Comparison of ENCODE assay signal across 13 mouse cellular contexts in genomic region chr1:58993723-58994122, GRCm38 (mm10). TPM values are rescaled to one million over a fixed set of nuclear protein-coding genes. Genes with fewer than 3 reads are reported as not detected.
DNase-seq lines count a peak whose midpoint lies in the region; ATAC-seq and TF ChIP-seq lines count a peak whose summit lies in the region.
"Had no signal": no experiment of that assay in that cellular context is flagged by ENCODE, and none has a peak within 500 bp of the region (broad histone marks: within the 10 kb centered on the region; RNA-seq: fewer than 3 reads in every experiment).

No protein-coding gene starts in this region.

- CTCF ChIA-PET in Patski (lab: Charles Lee): interaction anchor here (0.7 to 3.1 kb wide), 5 partner anchors 18 to 79 kb away, joined by 3 to 8 read pairs (median 3); partner anchors contain the start of genes Stradb and Trak2

- intact Hi-C loops in gastrocnemius, adult 2 months (cut with DNase I): loop anchor here (2.0 kb wide), 1 partner anchor 223 kb away; no protein-coding TSS in a partner anchor
- intact Hi-C loops in left cerebral cortex, postnatal 10 days (cut with DNase I): loop anchor here (5.0 kb wide), 1 partner anchor 221 kb away; no protein-coding TSS in a partner anchor

- POLR2A ChIA-PET in Patski (lab: Charles Lee): no interaction called here

- peak; percentile 54 for TF ChIP-seq CTCF in gastrocnemius, adult 2 months (IDR thresholded peaks at IDR 0.05)
- peak; percentile 44 for TF ChIP-seq CTCF in lung, postnatal 0 days (IDR thresholded peaks at IDR 0.05)
- TF ChIP-seq CTCF in Patski (IDR thresholded peaks at IDR 0.05): peak; percentile 49
- peak; percentile 64 for TF ChIP-seq CTCF in midbrain, postnatal 0 days (IDR thresholded peaks at IDR 0.05)
- no peak for TF ChIP-seq CTCF in thymus, adult 2 months (IDR thresholded peaks at IDR 0.05; ENCODE audit: borderline replicate concordance, control insufficient read depth, extremely low read depth, insufficient read depth, low read length, poor library complexity)

- TF ChIP-seq EP300 in lung, postnatal 0 days (IDR thresholded peaks at IDR 0.05): no peak

- no peak for DNase-seq in gastrocnemius, adult 2 months
- DNase-seq in gastrocnemius, adult 8-10 months (ENCODE audit: low spot score in 2 of 2): no peak
- DNase-seq in lung, postnatal 0 days (ENCODE audit: low spot score): no peak
- DNase-seq in lung, postnatal 4 days: no peak
- no peak for DNase-seq in Patski (ENCODE audit: low read depth, low spot score)
- peak; percentile 44 for DNase-seq in midbrain, postnatal 0 days (ENCODE audit: low spot score)
- no peak for DNase-seq in thymus, adult 2 months
- DNase-seq in left cerebral cortex, postnatal 10 days (ENCODE audit: extremely low spot score in 1 of 2, low spot score in 2 of 2): no peak
- DNase-seq: cerebellum, adult 18-20 months; kidney, postnatal 25 days; lung, adult 18-20 months; thymus, postnatal 14 days had no signal

- no peaks in the 10 kb centered on the region for H3K4me1 ChIP-seq in lung, postnatal 0 days (ENCODE audit: insufficient read depth, low read depth, low read length)
- no peaks in the 10 kb centered on the region for H3K4me1 ChIP-seq in midbrain, postnatal 0 days (ENCODE audit: insufficient read depth, low read length)
- no peaks in the 10 kb centered on the region for H3K4me1 ChIP-seq in thymus, adult 2 months (replicated peaks; ENCODE audit: control insufficient read depth, insufficient read depth, low read length)
- H3K4me1 ChIP-seq: hindbrain, embryonic 12.5 days had no signal

- H3K9me3 ChIP-seq in lung, postnatal 0 days (ENCODE audit: low read length): no peaks in the 10 kb centered on the region
- H3K9me3 ChIP-seq in midbrain, postnatal 0 days (ENCODE audit: low read length): no peaks in the 10 kb centered on the region
- H3K9me3 ChIP-seq: hindbrain, embryonic 12.5 days had no signal

- H3K27me3 ChIP-seq in lung, postnatal 0 days (replicated peaks; ENCODE audit: insufficient read depth, low read length): no peaks in the 10 kb centered on the region
- no peaks in the 10 kb centered on the region for H3K27me3 ChIP-seq in Patski
- H3K27me3 ChIP-seq in midbrain, postnatal 0 days (ENCODE audit: insufficient read depth, low read length): no peaks in the 10 kb centered on the region
- H3K27me3 ChIP-seq in thymus, adult 2 months (ENCODE audit: control insufficient read depth, insufficient read depth, low read length): no peaks in the 10 kb centered on the region
- H3K27me3 ChIP-seq: hindbrain, embryonic 12.5 days had no signal

- H3K27ac ChIP-seq in gastrocnemius, adult 2 months: no peak overlapping the region
- H3K27ac ChIP-seq in lung, postnatal 0 days (ENCODE audit: low read length): no peak overlapping the region
- H3K27ac ChIP-seq in midbrain, postnatal 0 days (ENCODE audit: low read depth, low read length): no peak overlapping the region
- H3K27ac ChIP-seq in thymus, adult 2 months (ENCODE audit: control insufficient read depth, insufficient read depth, low read length): no peak overlapping the region
- H3K27ac ChIP-seq: hindbrain, embryonic 12.5 days had no signal

- WGBS in lung, postnatal 0 days: 6% methylated on average over 1 of the region's 1 CpGs
- 11% methylated on average over 1 of the region's 1 CpGs for WGBS in midbrain, postnatal 0 days
- WGBS in thymus, adult 2 months: 61% methylated on average over 1 of the region's 1 CpGs

- in situ Hi-C loops in Patski (cut with MboI; ENCODE audit: low pct_unique_long_range_greater_than_20kb): loop anchor here (5.0 kb wide), 1 partner anchor 231 kb away; no protein-coding TSS in a partner anchor

- no peak overlapping the region for H3K4me3 ChIP-seq in gastrocnemius, adult 2 months
- no peak overlapping the region for H3K4me3 ChIP-seq in lung, postnatal 0 days (ENCODE audit: low read depth, low read length)
- H3K4me3 ChIP-seq in midbrain, postnatal 0 days (ENCODE audit: low read depth, low read length): no peak overlapping the region
- H3K4me3 ChIP-seq in thymus, adult 2 months (ENCODE audit: control insufficient read depth, insufficient read depth, low read length): no peak overlapping the region
- H3K4me3 ChIP-seq: hindbrain, embryonic 12.5 days had no signal

- H3K4me2 ChIP-seq in lung, postnatal 0 days (replicated peaks; ENCODE audit: low read depth, low read length): no peak overlapping the region
- no peak overlapping the region for H3K4me2 ChIP-seq in midbrain, postnatal 0 days (ENCODE audit: low read depth, low read length, poor library complexity, severe bottlenecking)
- H3K4me2 ChIP-seq: hindbrain, embryonic 12.5 days had no signal

- H3K36me3 ChIP-seq in lung, postnatal 0 days (ENCODE audit: insufficient read depth, low read length): peaks cover 7% of the 10 kb centered on the region; the same call in 1 of the 2 replicates
- peaks cover 32% of the 10 kb centered on the region for H3K36me3 ChIP-seq in midbrain, postnatal 0 days (ENCODE audit: insufficient read depth, low read length)
- H3K36me3 ChIP-seq in thymus, adult 2 months (ENCODE audit: control insufficient read depth, insufficient read depth, low read length): peaks cover 13% of the 10 kb centered on the region; the same call in 1 of the 2 replicates

- ATAC-seq in lung, postnatal 0 days: no peak
- ATAC-seq in Patski: no peak
- ATAC-seq in midbrain, postnatal 0 days (ENCODE audit: low FRiP score): no peak

- no peak for TF ChIP-seq POLR2A in thymus, adult 2 months (IDR thresholded peaks at IDR 0.05; ENCODE audit: control insufficient read depth, extremely low read depth, insufficient read depth, low read length, poor library complexity)

- H3K9ac ChIP-seq in lung, postnatal 0 days (replicated peaks; ENCODE audit: low read depth): no peak overlapping the region
- H3K9ac ChIP-seq in midbrain, postnatal 0 days (replicated peaks; ENCODE audit: low read length, poor library complexity, severe bottlenecking): no peak overlapping the region
- H3K9ac ChIP-seq: hindbrain, embryonic 12.5 days had no signal

RNA-seq across cellular contexts. Expression of gene Stradb, which starts 20.4 kb away (rescaled TPM):
- 100 to 1,000 TPM; 130 to 145 TPM for total RNA-seq in gastrocnemius, adult 2 months (2021)
- total RNA-seq in gastrocnemius, adult 8-10 months (2022): 100 to 1,000 TPM; 117 to 185 (median 147) TPM
- 19.8 and 21.6 TPM in 2 replicates for polyA plus RNA-seq in lung, postnatal 0 days (2015; fragmentation: Nextera tagmentation; extraction: Ambion mirVana)
- polyA plus RNA-seq in Patski (2021): 63.9 TPM
- total RNA-seq in midbrain, postnatal 0 days (2014; rRNA removed): 53.3 and 53.9 TPM in 2 replicates
- polyA plus RNA-seq in midbrain, postnatal 0 days (2015; fragmentation: Nextera tagmentation; extraction: Ambion mirVana): 108 and 115 TPM in 2 replicates
- 15.5 and 15.6 TPM in 2 replicates for polyA plus RNA-seq in thymus, adult 2 months (2012; rRNA removed)
- total RNA-seq in left cerebral cortex, postnatal 10 days (2021): 10 to 100 TPM; 78.9 to 89.0 TPM

RNA-seq across cellular contexts. Expression of gene Trak2, which starts 20.5 kb away (rescaled TPM):
- total RNA-seq in gastrocnemius, adult 2 months (2021): 10 to 100 TPM; 72.9 to 83.5 TPM
- total RNA-seq in gastrocnemius, adult 8-10 months (2022): 100 to 1,000 TPM in 1 of 4 experiments, 10 to 100 TPM in 3; 60.8 to 110 (median 83.9) TPM
- polyA plus RNA-seq in lung, postnatal 0 days (2015; fragmentation: Nextera tagmentation; extraction: Ambion mirVana): 10.1 and 12.3 TPM in 2 replicates
- polyA plus RNA-seq in Patski (2021): 77.4 TPM
- total RNA-seq in midbrain, postnatal 0 days (2014; rRNA removed): 40.4 and 46.7 TPM in 2 replicates
- polyA plus RNA-seq in midbrain, postnatal 0 days (2015; fragmentation: Nextera tagmentation; extraction: Ambion mirVana): 11.5 and 13.3 TPM in 2 replicates
- 46.6 and 52.0 TPM in 2 replicates for polyA plus RNA-seq in thymus, adult 2 months (2012; rRNA removed)
- 100 to 1,000 TPM; 145 to 154 TPM for total RNA-seq in left cerebral cortex, postnatal 10 days (2021)
